Mouse (Mus musculus) cerebellum, postnatal 25 days (tissue): ENCODE results near the gene Phldb2.

Source experiments
- DNase-seq, 2 experiments: peaks; one replicate each; pipeline ENCODE4 v3.0.0; 2021; ENCODE audit warnings: mixed read lengths in 2 of 2

The Phldb2 gene

GRCm38 (mm10) chr16:45945649-45946048 is 7.7 kb downstream of the Phldb2 start:
- DNase-seq: no peak

DNA sequence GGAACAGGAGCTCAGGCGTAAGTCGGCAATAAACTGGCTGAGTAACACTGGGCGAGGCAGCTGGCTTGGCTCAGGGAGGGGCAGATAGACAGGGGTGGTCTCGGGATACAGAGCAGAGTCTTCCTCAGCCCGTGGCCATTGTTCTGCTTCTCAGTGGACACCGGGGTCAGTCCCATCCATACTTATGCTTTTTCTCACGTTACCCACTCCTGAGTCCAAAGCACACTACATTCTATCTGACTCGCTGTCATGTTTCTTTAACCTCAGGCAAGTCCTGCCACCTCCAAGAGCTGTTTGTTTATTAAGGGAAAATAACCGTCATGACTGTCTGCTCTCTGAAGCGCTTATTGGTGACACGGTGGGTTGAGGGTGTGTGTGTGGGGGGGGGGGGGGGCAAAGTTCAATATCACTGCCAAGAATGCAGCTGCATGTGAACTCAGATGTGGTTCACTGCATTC is 8.2 kb downstream of the Phldb2 start:
- DNase-seq: no peak

DNA sequence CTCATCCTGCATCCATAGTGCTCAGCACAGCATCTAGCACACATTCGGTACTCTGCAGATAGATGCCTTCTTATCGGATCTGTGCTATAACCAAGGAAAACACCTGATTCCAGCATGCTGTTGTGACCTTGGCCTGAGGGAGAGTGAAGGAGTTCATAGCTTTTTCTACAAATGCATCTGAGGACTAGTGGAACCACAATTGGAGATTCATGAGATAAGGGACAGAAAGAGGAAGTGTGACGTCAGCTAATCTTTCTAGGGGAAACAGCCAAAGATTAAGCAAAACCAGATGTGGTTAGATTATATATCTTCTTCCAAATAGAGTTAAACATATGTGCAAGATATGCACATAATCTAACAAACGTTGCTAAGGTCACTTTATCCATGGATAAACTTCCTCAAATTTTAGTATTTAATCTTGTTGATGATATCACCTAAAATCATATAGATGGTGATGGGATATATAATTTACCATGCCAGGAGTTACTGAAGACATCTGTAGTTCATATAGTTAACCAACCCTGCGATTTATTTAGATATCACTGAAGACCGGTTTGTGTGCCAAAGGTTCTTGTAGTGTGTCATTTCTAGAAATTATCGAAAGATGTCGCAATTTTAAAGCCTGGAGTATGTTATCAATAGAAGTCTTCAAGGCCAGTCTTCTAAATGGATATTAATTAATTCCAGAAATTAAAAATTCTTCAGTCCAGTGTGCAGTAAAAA is 11.1 kb downstream of the Phldb2 start:
- DNase-seq: no peak

DNA sequence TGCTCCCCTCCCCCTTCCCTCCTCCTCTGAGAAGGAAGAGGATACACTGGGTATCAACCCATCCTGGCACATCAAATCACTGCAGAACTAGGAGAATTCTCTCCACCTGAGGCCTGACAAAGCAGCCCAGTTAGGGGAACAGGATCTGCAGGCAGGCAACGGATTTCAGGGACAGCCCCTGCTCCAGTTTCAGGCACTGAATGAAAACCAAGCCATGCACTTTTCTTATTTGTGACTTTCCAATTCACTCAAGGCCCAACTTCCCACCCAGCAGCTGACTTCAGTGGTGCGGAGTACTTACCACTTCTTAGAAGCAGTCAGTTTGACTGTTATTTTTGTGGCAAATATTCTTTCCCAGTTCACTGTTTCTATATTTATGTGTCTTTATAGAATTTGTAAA is 12.7 kb downstream of the Phldb2 start:
- no peak for DNase-seq

GRCm38 (mm10) chr16:45939436-45939835 is 14.0 kb downstream of the Phldb2 start:
- no peak for DNase-seq

GRCm38 (mm10) chr16:45937381-45937780 is 16.0 kb downstream of the Phldb2 start:
- DNase-seq: no peak

- no peak for DNase-seq
Observed at GRCm38 (mm10) chr16:45936521-45936920, 16.9 kb downstream of the Phldb2 start.

- DNase-seq: no peak
Observed at GRCm38 (mm10) chr16:45935956-45936483, 17.4 kb downstream of the Phldb2 start.

DNA sequence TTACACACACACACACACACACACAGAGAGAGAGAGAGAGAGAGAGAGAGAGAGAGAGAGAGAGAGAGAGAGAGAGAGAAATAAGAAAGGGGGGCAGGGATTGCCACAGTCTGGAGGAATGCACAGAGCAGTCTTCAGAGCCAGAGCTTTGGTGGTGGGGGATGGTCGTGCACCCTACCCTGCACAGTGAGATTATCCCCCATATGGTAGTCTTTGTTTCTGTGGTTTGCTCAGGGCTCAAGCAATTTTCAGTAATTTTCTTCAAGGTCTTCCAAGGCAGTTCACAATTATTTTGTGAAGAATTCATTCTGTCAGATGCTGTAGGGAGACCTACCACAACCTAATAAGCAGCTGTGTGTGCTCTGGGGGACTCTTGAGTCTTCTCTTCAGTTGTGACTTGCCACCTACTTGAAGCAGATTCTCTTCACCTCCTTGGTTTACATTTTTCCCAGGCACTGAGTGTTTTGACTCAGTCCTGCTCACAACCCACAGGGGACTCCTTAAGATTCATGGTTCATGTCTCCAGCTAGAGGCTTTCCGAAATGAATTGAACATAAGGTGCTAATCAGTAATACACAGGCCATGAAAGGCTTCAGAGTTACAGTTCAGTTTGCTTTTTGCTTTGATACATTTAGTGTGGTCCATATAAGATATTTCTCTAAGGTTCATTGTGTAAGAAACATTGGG is 18.5 kb downstream of the Phldb2 start:
- DNase-seq: no peak

GRCm38 (mm10) chr16:45930308-45930707 is 23.1 kb downstream of the Phldb2 start:
- DNase-seq: no peak

GRCm38 (mm10) chr16:45928090-45928489 is 25.3 kb downstream of the Phldb2 start:
- no peak for DNase-seq

GRCm38 (mm10) chr16:45927601-45928000 is 25.8 kb downstream of the Phldb2 start:
- no peak for DNase-seq

GRCm38 (mm10) chr16:45926875-45927274 is 26.5 kb downstream of the Phldb2 start:
- no peak for DNase-seq

- DNase-seq: no peak
Observed at GRCm38 (mm10) chr16:45923731-45924424, 29.5 kb downstream of the Phldb2 start.

- no peak for DNase-seq
Observed at GRCm38 (mm10) chr16:45922546-45923229, 30.7 kb downstream of the Phldb2 start.

- no peak for DNase-seq
Observed at GRCm38 (mm10) chr16:45919572-45919971, 33.8 kb downstream of the Phldb2 start.

DNA sequence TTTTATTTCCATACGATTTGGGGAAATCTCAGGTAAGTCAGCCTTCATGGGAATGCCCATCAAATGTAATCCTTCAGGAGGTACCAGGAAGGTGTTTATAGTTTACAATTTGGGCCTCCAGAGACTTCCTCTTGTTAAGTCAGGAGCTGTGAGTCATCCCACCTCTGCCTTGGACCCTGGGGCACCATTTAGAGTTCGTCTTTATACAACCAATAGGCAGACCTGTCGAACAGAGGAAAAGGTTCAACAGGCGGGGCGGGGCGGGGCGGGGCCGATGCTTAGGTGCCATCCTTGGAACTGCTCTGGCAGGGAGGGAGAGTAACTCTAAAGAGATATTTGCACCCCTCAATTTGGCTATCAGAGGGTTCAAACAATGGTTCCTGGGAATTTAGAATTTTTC is 49.8 kb downstream of the Phldb2 start:
- no peak for DNase-seq

GRCm38 (mm10) chr16:45898459-45898858 is 54.9 kb downstream of the Phldb2 start:
- no peak for DNase-seq

DNA sequence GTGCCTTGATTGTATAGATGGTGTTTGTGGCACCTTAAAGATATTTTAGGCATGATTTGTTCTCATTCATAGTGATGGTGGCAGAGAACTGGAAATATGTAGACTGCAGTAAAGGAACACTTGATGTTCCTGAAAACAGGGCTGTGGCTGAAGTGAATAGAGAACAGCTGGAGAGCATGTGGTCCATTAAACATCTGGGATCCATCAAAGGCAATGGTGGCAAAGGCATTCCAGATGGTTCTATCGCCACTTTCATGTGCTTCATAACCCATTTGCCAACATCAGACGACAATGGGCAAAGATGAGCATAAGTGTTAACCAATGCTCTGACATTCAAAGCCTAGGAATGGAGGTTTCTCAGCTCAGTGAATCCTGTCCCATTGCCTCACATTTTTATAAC is 56.8 kb downstream of the Phldb2 start:
- DNase-seq: no peak

DNA sequence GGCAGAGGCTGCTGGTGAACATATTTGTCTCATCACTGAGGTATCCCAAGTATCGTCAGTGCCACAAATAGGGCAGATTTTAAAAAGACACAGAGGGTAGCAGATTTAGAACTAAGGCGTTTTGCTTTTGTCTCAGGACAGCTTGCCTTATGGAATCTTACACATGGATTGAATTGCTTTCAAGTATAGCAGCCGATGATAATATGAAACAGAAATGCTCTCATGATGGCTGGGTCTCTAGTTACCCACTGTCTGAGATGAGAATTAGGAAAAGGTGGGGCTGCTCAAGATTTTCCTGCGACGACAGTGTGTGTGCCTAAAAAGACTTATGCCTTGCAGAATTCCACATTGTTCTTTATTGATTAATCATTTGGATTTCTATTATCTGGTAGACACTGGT is 58.4 kb downstream of the Phldb2 start:
- no peak for DNase-seq

- DNase-seq: no peak
Observed at GRCm38 (mm10) chr16:45893796-45894195, 59.6 kb downstream of the Phldb2 start.

GRCm38 (mm10) chr16:45892928-45893327 is 60.5 kb downstream of the Phldb2 start:
- DNase-seq: no peak
